Mouse (Mus musculus) bone marrow macrophage, adult 2 months (primary cell): ENCODE results near the gene Boll.
"Not testable (repeated sequence)": the region's sequence is repeated elsewhere in the genome, so short reads cannot be mapped to it uniquely, and the experiment has no call there.

ENCODE experiments used
- CTCF ChIP-seq: IDR thresholded peaks from 2 replicates; pipeline ENCODE4 v1.5.1; 2012; ENCODE audit warnings: low read depth, mild to moderate bottlenecking, low read length, moderate library complexity
- POLR2A ChIP-seq: IDR thresholded peaks from 2 replicates; pipeline ENCODE4 v1.6.1; 2012; ENCODE audit warnings: mild to moderate bottlenecking, low read depth, low read length, borderline replicate concordance

DNA sequence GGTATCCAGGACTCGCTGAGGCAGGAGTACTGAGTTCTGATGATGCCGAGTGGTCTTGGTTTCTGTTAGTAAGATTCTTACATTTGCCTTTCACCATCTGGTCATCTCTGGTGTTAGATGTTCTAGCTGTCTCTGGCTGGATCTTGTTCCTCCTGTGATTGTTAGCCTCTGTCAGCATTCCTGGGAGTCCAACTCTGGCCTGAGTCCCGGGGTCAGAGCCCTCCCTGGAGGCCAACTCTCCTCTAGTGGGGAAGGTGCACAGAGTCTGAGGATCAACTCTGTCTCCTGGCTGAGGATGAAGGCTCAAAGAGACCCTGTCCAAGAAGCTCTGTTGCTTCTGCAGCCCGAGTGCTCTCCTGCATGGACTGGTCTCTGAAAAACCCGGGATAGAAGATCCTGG is 37.8 kb downstream of the Boll start:
- not testable (repeated sequence) for TF ChIP-seq POLR2A, CTCF
